Mouse (Mus musculus) telencephalon, adult 2 months (tissue): ENCODE results near the gene Slc6a12.

Experiments
- DNase-seq: peaks from one replicate; pipeline ENCODE4 v3.0.0-alpha.2; 2011; ENCODE audit warnings: low read depth, low spot score

The Slc6a12 gene

DNA sequence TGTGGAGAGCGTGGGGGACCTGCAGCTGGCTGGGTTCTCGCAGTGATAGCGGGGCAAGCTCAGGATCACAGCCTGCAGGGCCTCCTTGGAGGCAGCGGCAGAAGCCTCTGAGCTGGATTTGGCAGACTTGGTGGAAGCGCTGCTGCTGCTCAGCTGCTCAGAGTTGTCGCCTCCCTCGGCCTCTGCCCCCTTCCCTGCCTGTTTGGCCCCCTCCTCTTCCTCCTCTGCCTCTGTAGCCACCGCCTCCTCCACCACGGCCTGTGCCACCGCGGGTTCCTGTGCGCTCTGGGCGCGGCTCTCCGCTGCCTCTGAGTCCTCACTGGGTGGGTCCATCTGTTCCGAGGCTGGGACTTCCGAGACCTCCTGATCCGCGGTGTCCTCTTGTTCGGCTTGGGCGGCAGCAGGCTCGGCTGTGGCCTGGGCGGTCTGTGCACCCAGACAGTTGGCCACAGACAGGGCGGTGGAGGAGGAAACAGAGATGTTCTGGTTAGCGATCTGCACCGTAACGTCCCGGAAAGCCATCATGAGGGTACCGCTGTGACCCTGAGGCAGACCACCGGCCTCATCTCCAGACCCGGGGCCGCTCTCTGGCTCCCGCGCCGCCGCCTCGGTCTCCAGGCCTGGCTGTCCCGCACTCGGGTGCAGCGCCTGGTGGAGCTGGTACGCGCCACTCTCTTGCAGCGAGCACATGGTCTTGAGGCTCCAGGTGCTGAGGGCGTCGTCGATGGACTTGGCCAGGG is 69.9 kb downstream of the Slc6a12 start:
- DNase-seq = no peak
